Mouse (Mus musculus) embryonic facial prominence, embryonic 11.5 days (tissue): ENCODE data around the gene Prkd3. TPM values are rescaled to one million over a fixed set of nuclear protein-coding genes. Genes with fewer than 3 reads are reported as not detected.
A peak's percentile ranks its signal among the peaks of the same experiment; 100 is the strongest.

Experiments used
- ATAC-seq: fragments of 200-750 bp; cut with Nextera tagmentation; replicated peaks from 2 replicates; pipeline ENCODE4 v1.8.0; 2017; ENCODE audit warnings: low read depth; ENCODE audit not compliant: insufficient number of reproducible peaks, low FRiP score, low TSS enrichment
- DNase-seq: peaks from one replicate; pipeline ENCODE4 v3.0.0-alpha.2; 2015; ENCODE audit warnings: low spot score
- H3K27ac ChIP-seq: fragments of 300-500 bp; sonication (generic); replicated peaks from 2 replicates; pipeline ENCODE4 v1.5.1; 2014; ENCODE audit warnings: mild to moderate bottlenecking, low read depth, low read length, control low read depth
- H3K27me3 ChIP-seq: fragments of 300-500 bp; sonication (generic); 2 replicates; pipeline ENCODE4 v1.6.1; 2014; ENCODE audit warnings: mild to moderate bottlenecking, low read length, moderate library complexity, mixed read lengths; ENCODE audit not compliant: control insufficient read depth, insufficient read depth
- H3K36me3 ChIP-seq: fragments of 300-500 bp; sonication (generic); replicated peaks from 2 replicates; pipeline ENCODE4 v1.6.1; 2014; ENCODE audit warnings: low read depth, mild to moderate bottlenecking, low read length, moderate library complexity, mixed read lengths; ENCODE audit not compliant: control insufficient read depth, insufficient read depth
- H3K4me1 ChIP-seq: fragments of 300-500 bp; sonication (generic); 2 replicates; pipeline ENCODE4 v1.6.1; 2014; ENCODE audit warnings: low read length, mixed read lengths; ENCODE audit not compliant: control insufficient read depth, insufficient read depth
- H3K4me2 ChIP-seq: fragments of 300-500 bp; sonication (generic); 2 replicates; pipeline ENCODE4 v1.6.1; 2014; ENCODE audit warnings: low read depth, mild to moderate bottlenecking, control low read depth, low read length, moderate library complexity
- H3K4me3 ChIP-seq: fragments of 300-500 bp; sonication (generic); 2 replicates; pipeline ENCODE4 v1.5.1; 2014; ENCODE audit warnings: low read depth, low read length, control low read depth
- H3K9ac ChIP-seq: fragments of 300-500 bp; sonication (generic); replicated peaks from 2 replicates; pipeline ENCODE4 v1.6.1; 2014; ENCODE audit warnings: mild to moderate bottlenecking, control low read depth, low read length
- H3K9me3 ChIP-seq: fragments of 300-500 bp; sonication (generic); replicated peaks from 2 replicates; pipeline ENCODE4 v1.6.1; 2016; ENCODE audit warnings: mild to moderate bottlenecking, low read length, inconsistent platforms, mixed read lengths; ENCODE audit not compliant: control insufficient read depth
- WGBS: fragments of 180-500 bp; shearing (Covaris S2); extraction: QIAGEN DNeasy Blood & Tissue Kit; methylation state at CpG from one replicate; pipeline ENCODE4 v1.1.7; 2014; 5-methylcytosine and 5-hydroxymethylcytosine counted together
- polyA plus RNA-seq: library from polyadenylated mRNA; unstranded; fragments of >200 nt; fragmentation: Nextera tagmentation; extraction: Ambion mirVana; gene quantifications from 2 replicates; pipeline ENCODE4 v1.2.1, GENCODE M21; 2014

Prkd3 gene
- polyA plus RNA-seq, 1 experiment from 2014 or later = 58.7 TPM

GRCm38 (mm10) chr17:78951225-78951624, 69.4 kb downstream of the Prkd3 start:
- H3K9me3 ChIP-seq = no peaks in the 10 kb centered on the region
- no peak for ATAC-seq
- no peak overlapping the region for H3K9ac ChIP-seq
- no peaks in the 10 kb centered on the region for H3K27me3 ChIP-seq
- no peaks in the 10 kb centered on the region for H3K4me1 ChIP-seq
- peaks cover under 1% of the 10 kb centered on the region for H3K36me3 ChIP-seq
- no peak overlapping the region for H3K4me2 ChIP-seq
- DNase-seq = no peak
- H3K4me3 ChIP-seq = no peak overlapping the region
- 95% methylated on average over 5 of the region's 5 CpGs for WGBS
- H3K27ac ChIP-seq = no peak overlapping the region

GRCm38 (mm10) chr17:78942579-78942978, 78.0 kb downstream of the Prkd3 start:
- ATAC-seq = no peak
- no peaks in the 10 kb centered on the region for H3K9me3 ChIP-seq
- no peak for DNase-seq
- H3K4me3 ChIP-seq = no peak overlapping the region
- H3K27me3 ChIP-seq = no peaks in the 10 kb centered on the region
- no peak overlapping the region for H3K4me2 ChIP-seq
- H3K4me1 ChIP-seq = no peaks in the 10 kb centered on the region
- WGBS = 41% methylated on average over 11 of the region's 11 CpGs
- H3K9ac ChIP-seq = no peak overlapping the region
- H3K27ac ChIP-seq = no peak overlapping the region
- H3K36me3 ChIP-seq = no peaks in the 10 kb centered on the region

GRCm38 (mm10) chr17:78938927-78939326, 81.7 kb downstream of the Prkd3 start:
- DNase-seq = no peak
- Histone ChIP-seq H3K4me1 (no peaks in the 10 kb centered on the region), H3K4me3 (no peak overlapping the region), H3K4me2 (no peak overlapping the region), H3K9me3 (no peaks in the 10 kb centered on the region), H3K27me3 (no peaks in the 10 kb centered on the region), H3K9ac (no peak overlapping the region), H3K27ac (no peak overlapping the region), H3K36me3 (no peaks in the 10 kb centered on the region)
- WGBS = 90% methylated on average over 4 of the region's 4 CpGs
- no peak for ATAC-seq

- H3K4me3 ChIP-seq = peak overlapping the region; percentile 87
- H3K4me2 ChIP-seq = peak overlapping the region; percentile 62
- 9% methylated on average over 26 of the region's 26 CpGs for WGBS
- peak overlapping the region; percentile 61 for H3K9ac ChIP-seq
- no peak overlapping the region for H3K27ac ChIP-seq
- DNase-seq (no peak), ATAC-seq (peak; percentile 55; the same call in 1 of the 2 replicates)
- no peaks in the 10 kb centered on the region for H3K27me3 ChIP-seq
- H3K9me3 ChIP-seq = no peaks in the 10 kb centered on the region
- H3K36me3 ChIP-seq = no peaks in the 10 kb centered on the region; the same call in 1 of the 2 replicates
- H3K4me1 ChIP-seq = no peaks in the 10 kb centered on the region
These were observed 83.3 kb downstream of the Prkd3 start for GRCm38 (mm10) chr17:78937229-78937853.

- Histone ChIP-seq H3K27ac (no peak within 1 kb of the TSS), H3K4me3 (peak within 1 kb of the TSS; percentile 87), H3K4me1 (no peaks in the 10 kb centered on the region), H3K27me3 (no peaks in the 10 kb centered on the region), H3K9me3 (no peaks in the 10 kb centered on the region), H3K9ac (peak within 1 kb of the TSS; percentile 75), H3K36me3 (no peaks in the 10 kb centered on the region; the same call in 1 of the 2 replicates), H3K4me2 (peak within 1 kb of the TSS; percentile 62)
- peak; percentile 100 for DNase-seq
- WGBS = under 1% methylated on average over 45 of the region's 45 CpGs
- ATAC-seq = peak; percentile 98
These were observed 84.0 kb downstream of the Prkd3 start, which contains the start of the genes Cebpz and Ndufaf7 for GRCm38 (mm10) chr17:78936466-78937228. Gene Cebpz (minus strand): TSS chr17:78937066. Gene Ndufaf7 (plus strand): TSS chr17:78937136.

- DNase-seq (no peak), ATAC-seq (no peak)
- no peaks in the 10 kb centered on the region for H3K27me3 ChIP-seq
- 85% methylated on average over 2 of the region's 2 CpGs for WGBS
- no peaks in the 10 kb centered on the region; the same call in 1 of the 2 replicates for H3K36me3 ChIP-seq
- H3K4me3 ChIP-seq = peak overlapping the region; percentile 87
- H3K9me3 ChIP-seq = no peaks in the 10 kb centered on the region
- H3K4me1 ChIP-seq = no peaks in the 10 kb centered on the region
- peak overlapping the region; percentile 62 for H3K4me2 ChIP-seq
- H3K9ac ChIP-seq = peak overlapping the region; percentile 75
- no peak overlapping the region for H3K27ac ChIP-seq
These were observed 84.8 kb downstream of the Prkd3 start for GRCm38 (mm10) chr17:78935857-78936256.

DNA sequence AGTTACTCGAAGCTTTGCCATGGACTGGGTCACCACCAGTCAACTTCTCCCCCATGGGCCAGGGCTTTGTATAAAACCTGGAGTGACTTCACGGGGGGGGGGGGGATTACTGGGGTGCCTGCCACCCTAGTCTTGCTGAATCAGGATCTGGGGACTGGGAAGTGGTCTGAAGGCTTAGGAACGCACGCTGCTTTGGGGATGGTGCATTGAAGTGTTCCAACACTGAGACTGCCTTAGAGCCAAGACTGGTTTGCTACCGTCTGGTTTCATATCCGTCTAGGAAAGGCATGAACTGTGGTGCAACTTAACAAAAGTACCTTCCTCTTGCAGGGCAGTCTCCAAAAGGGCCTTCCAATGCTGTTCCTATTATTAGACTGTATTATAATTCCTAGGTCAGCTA, 102.9 kb downstream of the Prkd3 start:
- H3K27ac ChIP-seq = no peak overlapping the region
- peak overlapping the region; percentile 16; the same call in 1 of the 2 replicates for H3K4me2 ChIP-seq
- no peak overlapping the region for H3K9ac ChIP-seq
- H3K9me3 ChIP-seq = no peaks in the 10 kb centered on the region
- peaks cover 9% of the 10 kb centered on the region for H3K36me3 ChIP-seq
- H3K4me1 ChIP-seq = no peaks in the 10 kb centered on the region; the same call in 1 of the 2 replicates
- H3K4me3 ChIP-seq = no peak overlapping the region
- no peaks in the 10 kb centered on the region for H3K27me3 ChIP-seq
- 44% methylated on average over 6 of the region's 6 CpGs for WGBS
- DNase-seq (no peak), ATAC-seq (no peak)

GRCm38 (mm10) chr17:78916899-78917298, 103.7 kb downstream of the Prkd3 start:
- Histone ChIP-seq H3K9ac (peak overlapping the region; percentile 77), H3K27me3 (no peaks in the 10 kb centered on the region), H3K36me3 (peaks cover 9% of the 10 kb centered on the region), H3K4me3 (peak overlapping the region; percentile 58), H3K4me2 (peak overlapping the region; percentile 63), H3K27ac (peak overlapping the region; percentile 76), H3K4me1 (no peaks in the 10 kb centered on the region; the same call in 1 of the 2 replicates), H3K9me3 (no peaks in the 10 kb centered on the region)
- DNase-seq (peak; percentile 7), ATAC-seq (peak; percentile 14; the same call in 1 of the 2 replicates)
- WGBS = 5% methylated on average over 11 of the region's 11 CpGs
